Mouse (Mus musculus): ENCODE results near the gene Fcho1.

The Fcho1 gene

GRCm38 (mm10) chr8:71682832-71683231 is 42.7 kb downstream of the Fcho1 start:
- DNase-seq (ENCODE audit: low spot score): no peak

- no peak for DNase-seq (ENCODE audit: low spot score)
Measured at GRCm38 (mm10) chr8:71681369-71681915, 44.1 kb downstream of the Fcho1 start.

GRCm38 (mm10) chr8:71680471-71680870 is 45.0 kb downstream of the Fcho1 start:
- DNase-seq (ENCODE audit: low spot score): no peak

- DNase-seq (ENCODE audit: low spot score): no peak
Measured at GRCm38 (mm10) chr8:71679550-71680168, 45.9 kb downstream of the Fcho1 start.

- DNase-seq (ENCODE audit: low spot score): no peak
Measured at GRCm38 (mm10) chr8:71679116-71679515, 46.4 kb downstream of the Fcho1 start.

- DNase-seq (ENCODE audit: low spot score): no peak
Measured at GRCm38 (mm10) chr8:71678216-71678615, 47.3 kb downstream of the Fcho1 start.

- no peak for DNase-seq (ENCODE audit: low spot score)
Measured at GRCm38 (mm10) chr8:71677555-71677954, 48.0 kb downstream of the Fcho1 start.

- DNase-seq (ENCODE audit: low spot score): no peak
Measured at GRCm38 (mm10) chr8:71676803-71677202, 48.7 kb downstream of the Fcho1 start.

GRCm38 (mm10) chr8:71676020-71676741 is 49.3 kb downstream of the Fcho1 start, which contains the start of gene Jak3:
Gene Jak3, plus strand, starts transcription at chr8:71676296.
- DNase-seq (ENCODE audit: low spot score): peak; percentile 59

GRCm38 (mm10) chr8:71675456-71676019 is 50.0 kb downstream of the Fcho1 start:
- DNase-seq (ENCODE audit: low spot score): no peak

- no peak for DNase-seq (ENCODE audit: low spot score)
Measured at GRCm38 (mm10) chr8:71674071-71674470, 51.4 kb downstream of the Fcho1 start.

- peak; percentile 54 for DNase-seq (ENCODE audit: low spot score)
Measured at GRCm38 (mm10) chr8:71672168-71672735, 53.3 kb downstream of the Fcho1 start.

- DNase-seq (ENCODE audit: low spot score): peak; percentile 96
Measured at GRCm38 (mm10) chr8:71671549-71671965, 54.0 kb downstream of the Fcho1 start, which contains the start of gene Unc13a. Gene Unc13a, minus strand, starts transcription at chr8:71671757.

GRCm38 (mm10) chr8:71670621-71671548 is 54.6 kb downstream of the Fcho1 start:
- peak; percentile 91 for DNase-seq (ENCODE audit: low spot score)

GRCm38 (mm10) chr8:71670198-71670597 is 55.3 kb downstream of the Fcho1 start:
- DNase-seq (ENCODE audit: low spot score): no peak

- DNase-seq (ENCODE audit: low spot score): peak; percentile 59
Measured at GRCm38 (mm10) chr8:71668220-71668975, 57.1 kb downstream of the Fcho1 start.

- peak; percentile 29 for DNase-seq (ENCODE audit: low spot score)
Measured at GRCm38 (mm10) chr8:71667256-71667655, 58.3 kb downstream of the Fcho1 start.

- DNase-seq (ENCODE audit: low spot score): no peak
Measured at GRCm38 (mm10) chr8:71666855-71667254, 58.7 kb downstream of the Fcho1 start.

GRCm38 (mm10) chr8:71665331-71666130 is 60.0 kb downstream of the Fcho1 start:
- DNase-seq (ENCODE audit: low spot score): peak; percentile 76
